Mouse (Mus musculus): ENCODE measurements at regions not wholly inside any gene's neighbourhood (a gene's known extent, or its start where the extent isn't known, plus 50 kb on each side); places are given as distances from the start of the nearest gene placed in this dataset.

- Histone ChIP-seq H3K4me2 (no peak overlapping the region), H3K9ac (no peak overlapping the region), H3K9me3 (no peaks in the 10 kb centered on the region), H3K4me3 (no peak overlapping the region), H3K4me1 (replicated peaks) (no peaks in the 10 kb centered on the region), H3K27ac (replicated peaks) (no peak overlapping the region), H3K36me3 (no peaks in the 10 kb centered on the region), H3K27me3 (no peaks in the 10 kb centered on the region)
- WGBS, result 95% methylated on average over 2 of the region's 2 CpGs
- no peak for ATAC-seq (ENCODE audit: low FRiP score, low read depth)
Observed at GRCm38 (mm10) chr5:29929381-29929780, 83.5 kb upstream of the Il6 start.

- Histone ChIP-seq H3K4me2 (no peak overlapping the region), H3K27me3 (no peaks in the 10 kb centered on the region), H3K27ac (replicated peaks) (no peak overlapping the region), H3K9me3 (no peaks in the 10 kb centered on the region), H3K4me3 (no peak overlapping the region), H3K36me3 (no peaks in the 10 kb centered on the region), H3K9ac (no peak overlapping the region), H3K4me1 (replicated peaks) (no peaks in the 10 kb centered on the region)
- WGBS, result 67% methylated on average over 2 of the region's 2 CpGs
- ATAC-seq (ENCODE audit: low FRiP score, low read depth), result no peak
Observed at GRCm38 (mm10) chr5:29947225-29947624, 65.7 kb upstream of the Il6 start.

GRCm38 (mm10) chr5:29948161-29948560 lies 64.8 kb upstream of the Il6 start:
- Histone ChIP-seq H3K36me3 (no peaks in the 10 kb centered on the region), H3K4me2 (no peak overlapping the region), H3K9me3 (no peaks in the 10 kb centered on the region), H3K4me1 (replicated peaks) (no peaks in the 10 kb centered on the region), H3K4me3 (no peak overlapping the region), H3K9ac (no peak overlapping the region), H3K27me3 (no peaks in the 10 kb centered on the region), H3K27ac (replicated peaks) (no peak overlapping the region)
- ATAC-seq (ENCODE audit: low FRiP score, low read depth), result no peak
- 80% methylated on average over 3 of the region's 3 CpGs for WGBS

GRCm38 (mm10) chr5:29950456-29951170 lies 62.3 kb upstream of the Il6 start:
- no peak for ATAC-seq (ENCODE audit: low FRiP score, low read depth)
- Histone ChIP-seq H3K4me3 (no peak overlapping the region), H3K36me3 (no peaks in the 10 kb centered on the region), H3K27me3 (no peaks in the 10 kb centered on the region), H3K4me1 (replicated peaks) (no peaks in the 10 kb centered on the region), H3K9me3 (no peaks in the 10 kb centered on the region), H3K9ac (no peak overlapping the region), H3K4me2 (no peak overlapping the region), H3K27ac (replicated peaks) (no peak overlapping the region)
- 94% methylated on average over 5 of the region's 5 CpGs for WGBS

- H3K4me2 ChIP-seq, result no peak overlapping the region
- 81% methylated on average over 7 of the region's 7 CpGs for WGBS
- no peaks in the 10 kb centered on the region for H3K36me3 ChIP-seq
- H3K4me1 ChIP-seq (replicated peaks), result no peaks in the 10 kb centered on the region
- H3K4me3 ChIP-seq, result no peak overlapping the region
- no peak for ATAC-seq (ENCODE audit: low FRiP score, low read depth)
- H3K9ac ChIP-seq, result no peak overlapping the region
- H3K9me3 ChIP-seq, result no peaks in the 10 kb centered on the region
- H3K27me3 ChIP-seq, result no peaks in the 10 kb centered on the region
- H3K27ac ChIP-seq (replicated peaks), result no peak overlapping the region
Observed at GRCm38 (mm10) chr5:29951381-29952350, 61.2 kb upstream of the Il6 start.
